Mouse (Mus musculus) liver, embryonic 14.5 days (tissue): ENCODE results near the gene Rnf121. TPM values are rescaled to one million over a fixed set of nuclear protein-coding genes. Genes with fewer than 3 reads are reported as not detected.
A peak's percentile ranks its signal among the peaks of the same experiment; 100 is the strongest.

ENCODE experiments used
- ATAC-seq: fragments of 200-750 bp; cut with Nextera tagmentation; 2 replicates; pipeline ENCODE4 v1.8.0; 2017; ENCODE audit warnings: moderate number of reproducible peaks, mild to moderate bottlenecking, moderate library complexity; ENCODE audit not compliant: insufficient read depth
- DNase-seq, 3 experiments: peaks; one replicate each; pipeline ENCODE4 v3.0.0-alpha.2; 2012 to 2013; ENCODE audit warnings: low read depth in 3 of 3, low spot score in 3 of 3
- H3K27ac ChIP-seq: fragments of 300-500 bp; sonication (generic); 2 replicates; pipeline ENCODE4 v1.5.1; 2014; ENCODE audit warnings: moderate library complexity, mild to moderate bottlenecking, control low read depth, inconsistent platforms
- H3K27me3 ChIP-seq: fragments of 300-500 bp; sonication (generic); 2 replicates; pipeline ENCODE4 v1.6.1; 2014; ENCODE audit warnings: mild to moderate bottlenecking, low read length, moderate library complexity; ENCODE audit not compliant: control insufficient read depth, insufficient read depth
- H3K36me3 ChIP-seq: fragments of 300-500 bp; sonication (generic); replicated peaks from 2 replicates; pipeline ENCODE4 v1.6.1; 2014; ENCODE audit warnings: low read depth; ENCODE audit not compliant: control insufficient read depth, insufficient read depth
- H3K4me1 ChIP-seq, 2 experiments: fragments of 200-500 bp in 1 of 2; fragments of 300-500 bp in 1 of 2; sonication (generic) in 1 of 2; replicated peaks; 2 replicates each; pipeline ENCODE4 v1.6.1; 2012 to 2014; ENCODE audit warnings: antibody characterized with exemption in 1 of 2, inconsistent platforms in 1 of 2, low read length in 1 of 2; ENCODE audit not compliant: control insufficient read depth in 2 of 2, insufficient read depth in 2 of 2
- H3K4me2 ChIP-seq: fragments of 300-500 bp; sonication (generic); 2 replicates; pipeline ENCODE4 v1.6.1; 2014; ENCODE audit warnings: low read depth, mild to moderate bottlenecking, control low read depth, moderate library complexity
- H3K4me3 ChIP-seq, 2 experiments: fragments of 200-500 bp in 1 of 2; fragments of 300-500 bp in 1 of 2; sonication (generic) in 1 of 2; 2 replicates each; pipeline ENCODE4 v1.5.1; 2012 to 2014; ENCODE audit warnings: low read depth in 2 of 2, low read length in 2 of 2, mild to moderate bottlenecking in 2 of 2, control low read depth in 1 of 2, inconsistent platforms in 1 of 2, moderate library complexity in 1 of 2; ENCODE audit not compliant: insufficient read depth in 1 of 2
- H3K9ac ChIP-seq: fragments of 300-500 bp; sonication (generic); replicated peaks from 2 replicates; pipeline ENCODE4 v1.6.1; 2014; ENCODE audit warnings: mild to moderate bottlenecking, control low read depth, moderate library complexity
- H3K9me3 ChIP-seq: fragments of 300-500 bp; sonication (generic); 2 replicates; pipeline ENCODE4 v1.6.1; 2016; ENCODE audit warnings: low read length, mixed read lengths; ENCODE audit not compliant: control insufficient read depth
- CTCF ChIP-seq: IDR thresholded peaks from 2 replicates; pipeline ENCODE4 v1.5.1; 2016; ENCODE audit warnings: antibody characterized with exemption, low read depth, control low read depth
- EP300 ChIP-seq: IDR thresholded peaks from 2 replicates; pipeline ENCODE4 v1.6.1; 2016; ENCODE audit warnings: antibody characterized with exemption, low read depth
- WGBS: fragments of 180-500 bp; shearing (Covaris S2); extraction: QIAGEN DNeasy Blood & Tissue Kit; methylation state at CpG from one replicate; pipeline ENCODE4 v1.1.7; 2014; ENCODE audit not compliant: insufficient replicate concordance; 5-methylcytosine and 5-hydroxymethylcytosine counted together
- polyA plus RNA-seq, 2 experiments: library from polyadenylated mRNA; depleted of rRNA in 1 of 2; stranded (reverse) in 1 of 2; unstranded in 1 of 2; fragments of >200 nt; fragmentation: Nextera tagmentation in 1 of 2; extraction: Ambion mirVana in 1 of 2; gene quantifications; 2 replicates each; pipeline versions ENCODE4 v1.2.1 to v1.2.3; 2012 to 2014

Gene Rnf121
- polyA plus RNA-seq, 2 experiments: 10.5 to 16.9 TPM

DNA sequence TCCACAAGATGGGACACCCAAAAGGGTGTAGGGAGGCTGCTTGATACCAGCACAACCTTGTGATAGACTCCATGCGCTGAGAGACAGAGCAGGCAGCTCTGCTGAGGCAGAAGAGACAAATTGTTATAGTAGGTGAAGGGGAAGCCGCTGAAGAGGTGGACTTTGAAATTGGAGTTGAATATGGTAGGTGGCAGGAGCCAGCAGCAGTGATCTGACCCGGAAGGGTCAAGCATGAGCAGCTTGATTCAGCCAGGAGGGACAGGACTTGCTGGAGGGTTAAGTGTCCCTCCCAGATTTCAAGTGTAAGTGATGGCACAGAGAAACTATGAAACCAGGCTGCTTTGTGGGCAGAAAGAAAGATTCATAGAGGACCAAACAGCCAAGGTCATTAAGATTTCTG lies 80.2 kb downstream of the Rnf121 start:
- DNase-seq: no peak
- Histone ChIP-seq H3K27ac (no peak overlapping the region), H3K36me3 (peaks cover 32% of the 10 kb centered on the region), H3K4me2 (no peak overlapping the region), H3K9ac (no peak overlapping the region), H3K9me3 (no peaks in the 10 kb centered on the region), H3K27me3 (no peaks in the 10 kb centered on the region), H3K4me3 (no peak overlapping the region), H3K4me1 (no peaks in the 10 kb centered on the region)
- TF ChIP-seq EP300 (no peak), CTCF (no peak)
- 93% methylated on average over 3 of the region's 3 CpGs for WGBS
- ATAC-seq: no peak

DNA sequence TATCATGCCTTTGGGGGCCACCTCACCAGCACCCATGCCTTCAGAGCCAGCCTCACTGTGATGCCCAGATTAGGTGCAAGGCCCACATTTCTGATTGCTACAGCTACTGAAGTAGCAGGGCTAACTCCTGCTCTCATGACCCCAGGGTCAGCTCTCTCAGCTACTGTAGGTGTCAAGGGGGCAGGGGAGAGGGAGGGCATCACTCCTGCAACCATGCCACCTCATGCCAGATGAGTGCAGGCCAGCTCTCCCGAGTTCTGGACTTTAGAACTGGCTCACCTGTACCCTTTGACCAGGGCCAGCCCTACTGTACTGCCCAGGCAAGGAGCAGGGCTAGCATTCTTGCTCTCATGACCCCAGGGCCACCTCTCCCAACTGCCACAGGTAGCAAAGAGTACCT lies 82.5 kb downstream of the Rnf121 start:
- Histone ChIP-seq H3K27ac (no peak overlapping the region), H3K9ac (no peak overlapping the region), H3K27me3 (no peaks in the 10 kb centered on the region), H3K36me3 (peaks cover 21% of the 10 kb centered on the region), H3K4me1 (no peaks in the 10 kb centered on the region), H3K4me2 (no peak overlapping the region), H3K9me3 (no peaks in the 10 kb centered on the region), H3K4me3 (no peak overlapping the region)
- no peak for TF ChIP-seq CTCF
- no peak for TF ChIP-seq EP300
- ATAC-seq: no peak; the same call in 1 of the 2 replicates
- 72% methylated on average over 1 of the region's 1 CpGs for WGBS
- DNase-seq: no peak

DNA sequence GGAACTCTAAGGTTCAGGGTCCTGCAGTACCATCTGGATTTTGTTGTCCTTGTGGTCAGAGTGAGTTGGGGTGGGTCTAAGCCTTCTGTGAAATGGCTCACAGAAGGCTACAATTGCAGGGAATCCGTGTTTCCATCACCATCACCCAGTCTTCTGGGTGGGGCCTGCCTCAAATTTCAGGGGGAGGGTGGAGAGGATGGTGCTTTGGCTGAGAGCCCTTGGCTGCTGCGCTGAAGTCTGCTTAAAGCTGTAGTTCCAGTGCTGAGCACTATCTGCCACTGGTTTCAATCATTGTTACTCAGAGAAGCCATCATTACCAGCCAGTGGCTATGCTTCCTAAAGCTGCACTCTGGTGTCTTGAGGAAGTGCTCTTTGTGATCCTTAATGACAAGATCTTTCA lies 90.8 kb downstream of the Rnf121 start:
- Histone ChIP-seq H3K9ac (no peak overlapping the region), H3K27ac (no peak overlapping the region), H3K4me2 (no peak overlapping the region), H3K9me3 (no peaks in the 10 kb centered on the region), H3K36me3 (peaks cover 3% of the 10 kb centered on the region; the same call in 1 of the 2 replicates), H3K4me1 (peaks cover 9 to 14% of the 10 kb centered on the region in 2 experiments), H3K27me3 (no peaks in the 10 kb centered on the region), H3K4me3 (no peak overlapping the region)
- no peak for DNase-seq
- no peak for TF ChIP-seq EP300
- TF ChIP-seq CTCF: no peak
- WGBS: 62% methylated on average over 2 of the region's 2 CpGs
- no peak for ATAC-seq

DNA sequence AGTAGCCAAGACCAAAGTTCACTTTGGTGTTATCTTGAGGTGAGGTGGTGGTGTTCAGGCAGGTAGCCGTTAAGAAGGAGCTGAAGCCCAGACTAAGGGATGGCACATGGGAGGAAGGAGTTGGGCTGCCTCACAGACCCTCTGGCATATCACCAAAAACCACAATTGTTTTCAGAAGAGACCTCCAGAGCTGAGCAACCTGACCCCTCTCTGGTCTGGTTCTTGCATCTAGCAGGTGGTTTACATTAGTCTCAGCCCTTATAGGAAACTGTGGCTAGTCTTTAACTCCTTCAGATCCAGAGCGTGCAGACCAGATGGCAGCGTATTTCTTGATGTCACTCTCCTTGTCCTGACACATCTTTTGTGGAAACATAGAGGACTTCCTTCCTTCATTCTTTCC lies 91.5 kb downstream of the Rnf121 start:
- Histone ChIP-seq H3K36me3 (no peaks in the 10 kb centered on the region; the same call in 1 of the 2 replicates), H3K4me3 (no peak overlapping the region), H3K4me2 (no peak overlapping the region), H3K4me1 (peaks cover 14 to 20% of the 10 kb centered on the region in 2 experiments), H3K9ac (no peak overlapping the region), H3K27ac (no peak overlapping the region), H3K27me3 (no peaks in the 10 kb centered on the region), H3K9me3 (no peaks in the 10 kb centered on the region)
- ATAC-seq (no peak), DNase-seq (no peak)
- WGBS: 66% methylated on average over 3 of the region's 3 CpGs
- TF ChIP-seq EP300 (no peak), CTCF (no peak)

DNA sequence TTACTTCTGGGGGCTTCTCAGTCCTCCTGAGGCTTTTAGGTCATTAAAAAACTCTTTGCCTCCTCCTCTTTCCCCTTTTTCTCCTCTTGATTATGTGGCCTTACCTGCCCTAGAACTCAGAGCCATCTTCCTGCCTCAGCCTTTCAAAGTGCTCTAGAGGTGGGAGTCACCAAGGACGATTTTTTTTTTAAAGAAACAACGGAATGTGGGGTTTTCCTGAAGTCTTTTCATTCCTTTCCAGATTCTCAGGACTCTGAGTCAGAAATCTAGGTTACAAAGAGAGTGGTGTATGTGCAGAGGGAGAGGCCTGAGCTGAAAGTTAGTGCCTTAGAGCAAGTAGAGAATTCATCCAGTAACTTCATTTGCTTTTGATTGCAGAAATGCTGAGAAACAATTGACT lies 93.5 kb downstream of the Rnf121 start:
- DNase-seq (no peak), ATAC-seq (no peak)
- WGBS: 44% methylated on average over 2 of the region's 2 CpGs
- Histone ChIP-seq H3K4me2 (peak overlapping the region; percentile 79), H3K9me3 (no peaks in the 10 kb centered on the region), H3K4me1 (peaks cover 15 to 25% of the 10 kb centered on the region in 2 experiments), H3K9ac (no peak overlapping the region; the same call in 1 of the 2 replicates), H3K27ac (no peak overlapping the region), H3K27me3 (no peaks in the 10 kb centered on the region), H3K36me3 (no peaks in the 10 kb centered on the region), H3K4me3 (no peak overlapping the region; a peak in 1 of 4 replicates)
- no peak for TF ChIP-seq CTCF
- TF ChIP-seq EP300: no peak
